Mouse (Mus musculus) hindbrain, embryonic 11.5 days (tissue): Measurements from ENCODE around the gene Tcf23. TPM values are rescaled to one million over a fixed set of nuclear protein-coding genes. Genes with fewer than 3 reads are reported as not detected.
A peak's percentile ranks its signal among the peaks of the same experiment; 100 is the strongest.

Experiments used
- ATAC-seq: fragments of 200-750 bp; cut with Nextera tagmentation; 2 replicates; pipeline ENCODE4 v1.8.0; 2017; ENCODE audit warnings: mild to moderate bottlenecking, moderate TSS enrichment, moderate library complexity; ENCODE audit not compliant: low FRiP score
- DNase-seq: peaks from one replicate; pipeline ENCODE4 v3.0.0-alpha.2; 2015; ENCODE audit warnings: low spot score
- H3K27ac ChIP-seq: fragments of 300-500 bp; sonication (generic); 2 replicates; pipeline ENCODE4 v1.5.1; 2014; ENCODE audit warnings: mild to moderate bottlenecking, low read depth, low read length
- H3K27me3 ChIP-seq: fragments of 300-500 bp; sonication (generic); 2 replicates; pipeline ENCODE4 v1.6.1; 2014; ENCODE audit warnings: mild to moderate bottlenecking, low read length, moderate library complexity, mixed read lengths; ENCODE audit not compliant: control insufficient read depth, insufficient read depth
- H3K36me3 ChIP-seq: fragments of 300-500 bp; sonication (generic); 2 replicates; pipeline ENCODE4 v1.6.1; 2014; ENCODE audit warnings: mild to moderate bottlenecking, low read length, moderate library complexity, mixed read lengths; ENCODE audit not compliant: control insufficient read depth, insufficient read depth
- H3K4me1 ChIP-seq: fragments of 300-500 bp; sonication (generic); replicated peaks from 2 replicates; pipeline ENCODE4 v1.6.1; 2014; ENCODE audit warnings: low read length, mixed read lengths; ENCODE audit not compliant: control insufficient read depth, insufficient read depth
- H3K4me2 ChIP-seq: fragments of 300-500 bp; sonication (generic); replicated peaks from 2 replicates; pipeline ENCODE4 v1.6.1; 2014; ENCODE audit warnings: mild to moderate bottlenecking, low read depth, low read length
- H3K4me3 ChIP-seq: fragments of 300-500 bp; sonication (generic); 2 replicates; pipeline ENCODE4 v1.5.1; 2014; ENCODE audit warnings: low read depth, low read length
- H3K9ac ChIP-seq: fragments of 300-500 bp; sonication (generic); 2 replicates; pipeline ENCODE4 v1.6.1; 2014; ENCODE audit warnings: low read depth, low read length
- H3K9me3 ChIP-seq: fragments of 300-500 bp; sonication (generic); 2 replicates; pipeline ENCODE4 v1.6.1; 2016; ENCODE audit warnings: low read length; ENCODE audit not compliant: control insufficient read depth
- WGBS: fragments of 180-500 bp; shearing (Covaris S2); extraction: QIAGEN DNeasy Blood & Tissue Kit; methylation state at CpG from one replicate; pipeline ENCODE4 v1.1.7; 2014; 5-methylcytosine and 5-hydroxymethylcytosine counted together
- polyA plus RNA-seq: library from polyadenylated mRNA; unstranded; fragments of >200 nt; fragmentation: Nextera tagmentation; extraction: Ambion mirVana; gene quantifications from 2 replicates; pipeline ENCODE4 v1.2.1, GENCODE M21; 2014

Gene Tcf23
- polyA plus RNA-seq, 1 experiment from 2014 or later, result not detected

- no peak overlapping the region for H3K27ac ChIP-seq
- H3K9ac ChIP-seq, result no peak overlapping the region
- WGBS, result 73% methylated on average over 3 of the region's 3 CpGs
Measured at GRCm38 (mm10) chr5:30963916-30964315, 4.5 kb upstream of the Tcf23 start.

GRCm38 (mm10) chr5:30966189-30966588 lies 2.3 kb upstream of the Tcf23 start:
- H3K27ac ChIP-seq, result no peak overlapping the region
- H3K9ac ChIP-seq, result no peak overlapping the region
- no peaks in the 10 kb centered on the region for H3K36me3 ChIP-seq
- ATAC-seq (no peak), DNase-seq (no peak)
- no peaks in the 10 kb centered on the region for H3K4me1 ChIP-seq
- H3K9me3 ChIP-seq, result no peaks in the 10 kb centered on the region
- no peaks in the 10 kb centered on the region for H3K27me3 ChIP-seq
- no peak overlapping the region for H3K4me2 ChIP-seq
- WGBS, result 86% methylated on average over 4 of the region's 4 CpGs
- no peak overlapping the region for H3K4me3 ChIP-seq

More at GRCm38 (mm10) chr5:30963916-30964315, 4.5 kb upstream of the Tcf23 start:
- Histone ChIP-seq H3K4me1 (peaks cover 3% of the 10 kb centered on the region; the same call in 1 of the 2 replicates), H3K9me3 (no peaks in the 10 kb centered on the region), H3K36me3 (no peaks in the 10 kb centered on the region), H3K4me3 (no peak overlapping the region), H3K27me3 (no peaks in the 10 kb centered on the region), H3K4me2 (no peak overlapping the region)
- ATAC-seq (no peak), DNase-seq (no peak)

- 75% methylated on average over 2 of the region's 2 CpGs for WGBS
- no peak overlapping the region for H3K4me2 ChIP-seq
- no peak overlapping the region for H3K27ac ChIP-seq
- ATAC-seq (no peak), DNase-seq (no peak)
- no peaks in the 10 kb centered on the region for H3K36me3 ChIP-seq
- no peak overlapping the region for H3K4me3 ChIP-seq
- no peaks in the 10 kb centered on the region for H3K4me1 ChIP-seq
- no peak overlapping the region for H3K9ac ChIP-seq
- H3K9me3 ChIP-seq, result no peaks in the 10 kb centered on the region
- no peaks in the 10 kb centered on the region for H3K27me3 ChIP-seq
Measured at GRCm38 (mm10) chr5:30969440-30969839, 978 bp downstream of the Tcf23 start.

- Histone ChIP-seq H3K27me3 (no peaks in the 10 kb centered on the region), H3K4me2 (no peak overlapping the region), H3K9ac (no peak overlapping the region), H3K4me3 (no peak overlapping the region), H3K4me1 (no peaks in the 10 kb centered on the region), H3K36me3 (no peaks in the 10 kb centered on the region), H3K27ac (no peak overlapping the region), H3K9me3 (no peaks in the 10 kb centered on the region)
- 81% methylated on average over 9 of the region's 9 CpGs for WGBS
- DNase-seq, result no peak
- ATAC-seq, result no peak
Measured at GRCm38 (mm10) chr5:30974870-30975656, 6.6 kb downstream of the Tcf23 start.

- Histone ChIP-seq H3K4me1 (no peaks in the 10 kb centered on the region), H3K9me3 (no peaks in the 10 kb centered on the region), H3K27me3 (no peaks in the 10 kb centered on the region), H3K4me3 (no peak overlapping the region), H3K4me2 (no peak overlapping the region), H3K36me3 (no peaks in the 10 kb centered on the region), H3K9ac (no peak overlapping the region), H3K27ac (no peak overlapping the region)
- peak; percentile 47 for DNase-seq
- WGBS, result 14% methylated on average over 2 of the region's 2 CpGs
- no peak for ATAC-seq
Measured at GRCm38 (mm10) chr5:30982357-30982756, 13.9 kb downstream of the Tcf23 start.

GRCm38 (mm10) chr5:30992980-30993676 lies 24.7 kb downstream of the Tcf23 start:
- DNase-seq (no peak), ATAC-seq (no peak)
- no peaks in the 10 kb centered on the region for H3K9me3 ChIP-seq
- H3K27ac ChIP-seq, result no peak overlapping the region
- no peaks in the 10 kb centered on the region for H3K36me3 ChIP-seq
- WGBS, result 69% methylated on average over 5 of the region's 5 CpGs
- H3K27me3 ChIP-seq, result no peaks in the 10 kb centered on the region; the same call in 1 of the 2 replicates
- H3K4me2 ChIP-seq, result no peak overlapping the region
- no peak overlapping the region for H3K9ac ChIP-seq
- no peak overlapping the region for H3K4me3 ChIP-seq
- H3K4me1 ChIP-seq, result no peaks in the 10 kb centered on the region

GRCm38 (mm10) chr5:30994074-30994473 lies 25.6 kb downstream of the Tcf23 start:
- Histone ChIP-seq H3K27ac (no peak overlapping the region), H3K4me3 (no peak overlapping the region), H3K9ac (no peak overlapping the region), H3K4me2 (no peak overlapping the region), H3K36me3 (no peaks in the 10 kb centered on the region), H3K4me1 (no peaks in the 10 kb centered on the region), H3K9me3 (no peaks in the 10 kb centered on the region), H3K27me3 (no peaks in the 10 kb centered on the region; the same call in 1 of the 2 replicates)
- 69% methylated on average over 3 of the region's 3 CpGs for WGBS
- DNase-seq, result no peak
- no peak for ATAC-seq

- Histone ChIP-seq H3K9ac (no peak overlapping the region), H3K4me1 (no peaks in the 10 kb centered on the region), H3K27me3 (no peaks in the 10 kb centered on the region; the same call in 1 of the 2 replicates), H3K9me3 (no peaks in the 10 kb centered on the region), H3K27ac (no peak overlapping the region), H3K4me3 (no peak overlapping the region), H3K4me2 (no peak overlapping the region), H3K36me3 (no peaks in the 10 kb centered on the region)
- ATAC-seq (no peak), DNase-seq (no peak)
- WGBS, result 72% methylated on average over 11 of the region's 11 CpGs
Measured at GRCm38 (mm10) chr5:30994910-30995635, 26.6 kb downstream of the Tcf23 start.
